Mouse (Mus musculus): ENCODE measurements at regions not wholly inside any gene's neighbourhood (a gene's known extent, or its start where the extent isn't known, plus 50 kb on each side); places are given as distances from the start of the nearest gene placed in this dataset.

DNA sequence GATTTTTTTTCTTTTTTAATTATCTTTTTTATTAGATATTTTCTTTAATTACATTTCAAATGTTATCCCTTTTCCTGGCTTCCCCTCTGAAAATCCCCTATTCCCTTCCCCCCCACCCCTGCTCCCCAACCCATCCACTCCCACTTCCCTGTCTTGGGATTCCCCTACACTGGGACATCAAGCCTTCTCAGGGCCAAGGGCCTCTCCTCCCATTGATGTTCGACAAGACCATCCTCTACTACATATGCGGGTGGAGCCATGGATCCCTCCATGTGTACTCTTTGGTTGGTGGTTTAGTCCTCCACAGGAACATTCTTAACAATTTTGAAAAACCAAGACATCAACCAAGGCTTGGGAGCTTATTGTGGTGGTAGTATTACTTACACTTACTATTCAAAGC lies 77.5 kb upstream of the Gm47985 start:
- TF ChIP-seq CTCF (IDR thresholded peaks at IDR 0.05; ENCODE audit: low read depth) (no peak), EP300 (IDR thresholded peaks at IDR 0.05; ENCODE audit: low read depth) (no peak)

Measured in liver, postnatal 0 days (tissue).